In the genomic region with DNA sequence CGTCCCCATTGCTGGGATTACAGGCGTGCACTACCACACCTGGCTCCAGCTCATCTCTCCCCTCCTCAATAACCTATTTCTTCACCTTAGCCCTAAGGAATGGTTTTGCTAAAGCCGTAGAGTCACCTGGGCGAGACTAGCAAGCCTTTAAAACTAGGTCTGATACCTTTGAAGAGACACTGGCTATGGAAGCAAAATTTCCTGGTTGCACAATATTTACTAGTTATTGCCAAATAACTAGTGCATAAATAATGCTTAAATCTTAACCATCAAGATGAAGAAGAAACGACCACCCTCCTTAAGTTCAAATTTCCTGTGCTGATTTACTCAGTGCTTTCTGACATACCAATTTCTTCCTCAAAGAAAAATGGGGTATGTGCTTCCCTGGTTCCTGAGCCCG, we compare ENCODE assay signal across 9 mouse cellular contexts. TPM values are rescaled to one million over a fixed set of nuclear protein-coding genes. Genes with fewer than 3 reads are reported as not detected.
DNase-seq lines count a peak whose midpoint lies in the region; ATAC-seq and TF ChIP-seq lines count a peak whose summit lies in the region.
"Had no signal": no experiment of that assay in that cellular context is flagged by ENCODE, and none has a peak within 500 bp of the region (broad histone marks: within the 10 kb centered on the region; RNA-seq: fewer than 3 reads in every experiment).

No protein-coding gene starts in this region.

- H3K4me2 ChIP-seq in heart, postnatal 0 days (ENCODE audit: low read depth, low read length) = peak overlapping the region; percentile 73
- peak overlapping the region; percentile 73 for H3K4me2 ChIP-seq in hindbrain, embryonic 12.5 days (replicated peaks)
- H3K4me2 ChIP-seq in midbrain, embryonic 12.5 days (replicated peaks) = peak overlapping the region; percentile 81

- no peaks in the 10 kb centered on the region for H3K9me3 ChIP-seq in heart, postnatal 0 days (replicated peaks; ENCODE audit: control insufficient read depth, low read length)
- H3K9me3 ChIP-seq in hindbrain, embryonic 12.5 days (replicated peaks) = no peaks in the 10 kb centered on the region
- H3K9me3 ChIP-seq in midbrain, embryonic 12.5 days = no peaks in the 10 kb centered on the region

- no peaks in the 10 kb centered on the region for H3K36me3 ChIP-seq in heart, postnatal 0 days (replicated peaks; ENCODE audit: control insufficient read depth, insufficient read depth, low read length)
- H3K36me3 ChIP-seq in hindbrain, embryonic 12.5 days = no peaks in the 10 kb centered on the region
- no peaks in the 10 kb centered on the region for H3K36me3 ChIP-seq in midbrain, embryonic 12.5 days

- H3K4me1 ChIP-seq in heart, postnatal 0 days (ENCODE audit: control insufficient read depth, insufficient read depth) = peaks cover 6% of the 10 kb centered on the region; the same call in 1 of the 2 replicates
- H3K4me1 ChIP-seq in hindbrain, embryonic 12.5 days = peaks cover 42% of the 10 kb centered on the region
- H3K4me1 ChIP-seq in midbrain, embryonic 12.5 days = peaks cover 52% of the 10 kb centered on the region

- no peak for DNase-seq in heart, postnatal 0 days (ENCODE audit: low spot score)
- DNase-seq in heart, adult 18-20 months = no peak
- DNase-seq in NIH3T3 (ENCODE audit: low read depth) = peak; percentile 23
- DNase-seq in right cerebral cortex, adult 2 months (ENCODE audit: low spot score in 2 of 2) = no peak

- ATAC-seq in heart, postnatal 0 days (ENCODE audit: insufficient read depth, low read depth) = no peak
- ATAC-seq in hindbrain, embryonic 12.5 days (ENCODE audit: low FRiP score) = no peak
- no peak for ATAC-seq in midbrain, embryonic 12.5 days (ENCODE audit: low FRiP score, low read depth)
- ATAC-seq in activated CD4-positive, CD25-positive, alpha-beta regulatory T cell, adult 4 months = no peak
- no peak for ATAC-seq in granulocyte monocyte progenitor cell, adult 5-6 weeks (replicated peaks; ENCODE audit: poor library complexity, severe bottlenecking)
- ATAC-seq: Patski had no signal

- 15% methylated on average over 6 of the region's 6 CpGs for WGBS in heart, postnatal 0 days
- 16% methylated on average over 6 of the region's 6 CpGs for WGBS in hindbrain, embryonic 12.5 days
- whole genome bisulfite sequencing in midbrain, embryonic 12.5 days = 12% methylated on average over 6 of the region's 6 CpGs

- peaks cover 52% of the 10 kb centered on the region for H3K27me3 ChIP-seq in heart, postnatal 0 days (ENCODE audit: control insufficient read depth, insufficient read depth, low read length)
- H3K27me3 ChIP-seq in hindbrain, embryonic 12.5 days = peaks cover 60% of the 10 kb centered on the region
- H3K27me3 ChIP-seq in midbrain, embryonic 12.5 days = peaks cover 74% of the 10 kb centered on the region

- H3K9ac ChIP-seq in heart, postnatal 0 days (replicated peaks; ENCODE audit: low read depth, low read length) = peak overlapping the region; percentile 36; the same call in 1 of the 2 replicates
- no peak overlapping the region for H3K9ac ChIP-seq in hindbrain, embryonic 12.5 days
- H3K9ac ChIP-seq in midbrain, embryonic 12.5 days (replicated peaks) = no peak overlapping the region

- peak overlapping the region; percentile 80 for H3K4me3 ChIP-seq in heart, postnatal 0 days (ENCODE audit: low read depth, low read length)
- H3K4me3 ChIP-seq in hindbrain, embryonic 12.5 days = peak overlapping the region; percentile 30
- H3K4me3 ChIP-seq in midbrain, embryonic 12.5 days = peak overlapping the region; percentile 33

- TF ChIP-seq EP300 in heart, postnatal 0 days (IDR thresholded peaks at IDR 0.05; ENCODE audit: low read depth) = no peak

- H3K27ac ChIP-seq in heart, postnatal 0 days (ENCODE audit: low read depth) = no peak overlapping the region
- no peak overlapping the region for H3K27ac ChIP-seq in hindbrain, embryonic 12.5 days
- H3K27ac ChIP-seq in midbrain, embryonic 12.5 days (replicated peaks) = no peak overlapping the region

- TF ChIP-seq CTCF in heart, postnatal 0 days (IDR thresholded peaks at IDR 0.05; ENCODE audit: low read depth) = no peak

RNA-seq across cellular contexts. Expression of a gene that starts 15.1 kb away (rescaled TPM):
- total RNA-seq in heart, postnatal 0 days (2014; rRNA removed; ENCODE audit: low replicate concordance) = not detected in 2 replicates
- not detected in 2 replicates for polyA plus RNA-seq in heart, postnatal 0 days (2015; fragmentation: Nextera tagmentation; extraction: Ambion mirVana)
- not detected for total RNA-seq in heart, adult 18-20 months (2021)
- 24.0 and 27.1 TPM in 2 replicates for polyA plus RNA-seq in hindbrain, embryonic 12.5 days (2016; fragmentation: Nextera tagmentation; extraction: Ambion mirVana)
- 0.19 and 0.26 TPM in 2 replicates for polyA plus RNA-seq in midbrain, embryonic 12.5 days (2016; fragmentation: Nextera tagmentation; extraction: Ambion mirVana)
- not detected for polyA plus RNA-seq in activated CD4-positive, CD25-positive, alpha-beta regulatory T cell, adult 4 months (2017; shearing (Covaris generic))
- not detected in 2 replicates for total RNA-seq in granulocyte monocyte progenitor cell, adult 5-6 weeks (2014; fragmentation: Nextera tagmentation)
- total RNA-seq in granulocyte monocyte progenitor cell, adult 5-6 weeks (2017) = not detected in 2 replicates

Comparison
In these comparisons a context has a peak if more than half of its experiments do, and no peak if none do; other contexts are left out.
1. H3K4me3 ChIP-seq: peak in every context shown above with its lines; median percentile 80 in heart, postnatal 0 days; 33 in midbrain, embryonic 12.5 days; 30 in hindbrain, embryonic 12.5 days.
2. RNA of a gene that starts 15.1 kb away (polyA plus RNA-seq): 24.0 to 27.1 TPM in hindbrain, embryonic 12.5 days; 0.19 to 0.26 TPM in midbrain, embryonic 12.5 days, not detected in heart, postnatal 0 days and not detected in activated CD4-positive, CD25-positive, alpha-beta regulatory T cell, adult 4 months; every median in the first group is over 10 times any median in the second.
3. Peak in every context shown above with its lines, with median percentiles within 50 percentile points of each other: H3K4me2 ChIP-seq.